19 mouse cellular contexts compared by ENCODE assay signal in genomic region chr3:129353901-129354300, GRCm38 (mm10). TPM values are rescaled to one million over a fixed set of nuclear protein-coding genes. Genes with fewer than 3 reads are reported as not detected.
"Had no signal": no experiment of that assay in that cellular context is flagged by ENCODE, and none has a peak within 500 bp of the region (broad histone marks: within the 10 kb centered on the region; RNA-seq: fewer than 3 reads in every experiment).

No protein-coding gene starts in this region.

- H3K4me1 ChIP-seq: liver, embryonic 12.5 days; megakaryocyte, embryonic 14.5 days; midbrain, embryonic 13.5 days; midbrain, embryonic 15.5 days; neural tube, embryonic 12.5 days; stomach, embryonic 15.5 days had no signal

- H3K4me2 ChIP-seq: liver, embryonic 12.5 days; lung, embryonic 14.5 days; midbrain, embryonic 11.5 days; midbrain, embryonic 13.5 days; midbrain, embryonic 15.5 days; neural tube, embryonic 12.5 days; stomach, embryonic 15.5 days had no signal

- H3K36me3 ChIP-seq: liver, embryonic 12.5 days; midbrain, embryonic 13.5 days; midbrain, embryonic 15.5 days; neural tube, embryonic 12.5 days; stomach, embryonic 15.5 days had no signal

- H3K9me3 ChIP-seq: liver, embryonic 12.5 days; midbrain, embryonic 13.5 days; midbrain, embryonic 15.5 days; neural tube, embryonic 12.5 days; stomach, embryonic 15.5 days had no signal

- H3K27me3 ChIP-seq: liver, embryonic 12.5 days; megakaryocyte, embryonic 14.5 days; midbrain, embryonic 13.5 days; midbrain, embryonic 15.5 days; neural tube, embryonic 12.5 days; stomach, embryonic 15.5 days had no signal

- H3K4me3 ChIP-seq: liver, embryonic 12.5 days; megakaryocyte, embryonic 14.5 days; midbrain, embryonic 13.5 days; midbrain, embryonic 15.5 days; neural tube, embryonic 12.5 days; stomach, embryonic 15.5 days had no signal

- H3K27ac ChIP-seq: liver, embryonic 12.5 days; liver, embryonic 14.5 days; macrophage; midbrain, embryonic 13.5 days; midbrain, embryonic 15.5 days; neural tube, embryonic 12.5 days; stomach, embryonic 15.5 days; stomach, postnatal 0 days had no signal

- H3K9ac ChIP-seq: liver, embryonic 12.5 days; liver, embryonic 14.5 days; lung, embryonic 14.5 days; midbrain, embryonic 13.5 days; midbrain, embryonic 15.5 days; neural tube, embryonic 12.5 days; stomach, embryonic 15.5 days had no signal

- DNase-seq: liver; lung, embryonic 14.5 days; right cerebral cortex, postnatal 14 days; thymus, adult 2 months; thymus, postnatal 25 days; thymus, postnatal 4 days had no signal

- ATAC-seq: liver, embryonic 12.5 days; midbrain, embryonic 13.5 days; midbrain, embryonic 15.5 days had no signal

RNA-seq across cellular contexts. Expression of gene Enpep, which starts 21.4 kb away (rescaled TPM):
- total RNA-seq: megakaryocyte progenitor cell, adult 5-6 weeks; monocyte, adult 5-6 weeks; neutrophil, adult 5-6 weeks had no signal
- polyA plus RNA-seq: macrophage had no signal
